Mouse (Mus musculus) liver (tissue): ENCODE measurements around the gene Itm2c.

Experiments
- DNase-seq: peaks from one replicate; pipeline ENCODE4 v3.0.0-alpha.2; 2020; ENCODE audit warnings: mixed read lengths

Gene Itm2c

GRCm38 (mm10) chr1:85900521-85901333, 6.6 kb downstream of the Itm2c start:
- no peak for DNase-seq

GRCm38 (mm10) chr1:85901516-85902107, 7.5 kb downstream of the Itm2c start:
- no peak for DNase-seq

- no peak for DNase-seq
Measured at GRCm38 (mm10) chr1:85902108-85902561, 8.1 kb downstream of the Itm2c start.

- no peak for DNase-seq
Measured at GRCm38 (mm10) chr1:85906892-85907291, 12.8 kb downstream of the Itm2c start.

- DNase-seq: no peak
Measured at GRCm38 (mm10) chr1:85908754-85909590, 14.9 kb downstream of the Itm2c start.

GRCm38 (mm10) chr1:85913078-85913755, 19.1 kb downstream of the Itm2c start:
- DNase-seq: no peak

GRCm38 (mm10) chr1:85915890-85916289, 21.8 kb downstream of the Itm2c start:
- no peak for DNase-seq

GRCm38 (mm10) chr1:85916830-85917450, 22.9 kb downstream of the Itm2c start:
- no peak for DNase-seq

- no peak for DNase-seq
Measured at GRCm38 (mm10) chr1:85919621-85920020, 25.5 kb downstream of the Itm2c start.

- DNase-seq: no peak
Measured at GRCm38 (mm10) chr1:85921725-85922124, 27.6 kb downstream of the Itm2c start.

GRCm38 (mm10) chr1:85922127-85922864, 28.2 kb downstream of the Itm2c start:
- DNase-seq: no peak

GRCm38 (mm10) chr1:85922865-85923211, 28.8 kb downstream of the Itm2c start:
- no peak for DNase-seq

- DNase-seq: no peak
Measured at GRCm38 (mm10) chr1:85925183-85925582, 31.1 kb downstream of the Itm2c start.

- no peak for DNase-seq
Measured at GRCm38 (mm10) chr1:85928057-85928687, 34.1 kb downstream of the Itm2c start, which contains the start of gene 4933407L21Rik. Gene 4933407L21Rik, plus strand, starts transcription at chr1:85928483.

GRCm38 (mm10) chr1:85928688-85929065, 34.6 kb downstream of the Itm2c start:
- no peak for DNase-seq

- DNase-seq: no peak
Measured at GRCm38 (mm10) chr1:85929406-85929805, 35.3 kb downstream of the Itm2c start.

- DNase-seq: no peak
Measured at GRCm38 (mm10) chr1:85931170-85931569, 37.1 kb downstream of the Itm2c start.

- no peak for DNase-seq
Measured at GRCm38 (mm10) chr1:85933226-85933625, 39.1 kb downstream of the Itm2c start.

GRCm38 (mm10) chr1:85933631-85934465, 39.8 kb downstream of the Itm2c start:
- DNase-seq: peak; percentile 12

- no peak for DNase-seq
Measured at GRCm38 (mm10) chr1:85934560-85934959, 40.5 kb downstream of the Itm2c start.
